Mouse (Mus musculus) ovary, postnatal 36 days (tissue): Measurements from ENCODE around the gene Rarb.

Experiments
- DNase-seq: peaks from one replicate; pipeline ENCODE4 v3.0.0; 2022; ENCODE audit warnings: low spot score, mixed read lengths

Rarb gene

DNA sequence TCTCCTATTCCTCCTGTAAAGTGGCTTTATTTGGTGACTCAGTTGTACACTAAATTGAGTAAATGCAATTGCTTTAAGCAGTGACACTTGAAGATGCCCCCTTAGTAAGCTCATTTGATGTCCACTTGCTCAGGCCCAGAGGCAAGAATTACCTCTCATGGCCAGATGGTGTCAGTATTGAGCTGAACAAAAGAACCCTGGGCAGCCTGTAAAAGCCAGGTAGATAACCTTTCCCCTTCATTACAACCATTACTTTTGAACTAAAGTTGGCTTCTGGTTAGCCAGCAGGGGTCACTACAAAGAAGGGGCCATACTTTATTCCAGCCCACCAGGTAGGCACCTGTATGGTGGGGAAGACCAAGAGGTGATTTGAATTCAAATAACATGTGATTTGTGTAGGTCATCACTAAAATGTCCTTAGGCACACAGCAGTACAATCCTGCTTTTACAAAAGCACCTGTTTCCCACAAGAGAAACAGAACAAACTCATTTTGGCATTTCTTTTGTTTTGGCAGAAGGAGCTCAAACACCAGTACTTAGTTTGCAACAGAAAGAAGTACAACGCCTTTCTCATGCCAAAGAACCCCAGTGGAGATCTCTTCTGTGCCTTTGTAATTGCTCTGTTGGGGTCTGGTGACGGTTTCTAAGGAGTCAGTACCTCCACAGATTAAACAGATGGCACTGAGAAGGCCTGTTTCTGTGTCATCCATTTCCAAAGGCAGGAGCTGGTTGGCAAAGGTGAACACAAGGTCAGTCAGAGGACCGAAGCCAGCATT, 384.4 kb downstream of the Rarb start:
- DNase-seq = no peak

DNA sequence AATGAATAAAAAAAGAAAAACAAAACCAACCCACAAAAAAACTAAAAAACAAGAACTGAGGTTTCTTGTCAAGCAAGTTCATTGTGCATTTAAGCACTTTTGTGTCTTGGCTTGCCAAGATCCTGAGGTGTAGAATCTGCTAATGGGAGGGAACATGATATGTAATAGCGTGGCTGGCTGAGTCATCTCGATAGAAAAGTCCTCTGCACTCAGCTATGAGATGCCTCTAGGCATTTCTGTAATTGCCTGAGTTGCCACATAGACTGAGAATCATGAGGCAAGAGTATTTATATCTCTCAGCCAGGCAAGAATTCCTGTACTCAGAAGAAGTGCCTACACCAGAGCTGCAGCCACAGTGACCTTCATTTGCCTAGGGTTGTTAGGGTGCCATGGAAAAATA, 385.8 kb downstream of the Rarb start:
- no peak for DNase-seq

DNA sequence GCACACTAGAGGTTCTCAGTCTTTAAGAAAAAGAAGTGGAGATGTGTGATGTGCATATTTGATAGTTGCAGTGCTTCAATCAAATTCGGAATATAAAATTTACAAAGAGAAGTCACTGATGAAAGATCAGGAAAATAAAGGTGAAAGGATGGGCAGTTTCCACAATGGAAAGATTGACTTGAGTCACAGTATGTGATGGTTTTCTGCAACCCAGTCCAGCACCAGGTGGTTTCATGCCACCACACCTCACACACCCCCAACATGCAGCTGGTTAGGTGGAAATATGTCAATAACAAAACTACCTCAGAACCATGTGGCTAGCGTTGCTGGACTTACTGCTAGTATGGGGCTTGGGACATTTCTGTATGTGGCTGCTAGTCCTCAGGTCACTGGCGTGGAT, 386.4 kb downstream of the Rarb start:
- DNase-seq = no peak

DNA sequence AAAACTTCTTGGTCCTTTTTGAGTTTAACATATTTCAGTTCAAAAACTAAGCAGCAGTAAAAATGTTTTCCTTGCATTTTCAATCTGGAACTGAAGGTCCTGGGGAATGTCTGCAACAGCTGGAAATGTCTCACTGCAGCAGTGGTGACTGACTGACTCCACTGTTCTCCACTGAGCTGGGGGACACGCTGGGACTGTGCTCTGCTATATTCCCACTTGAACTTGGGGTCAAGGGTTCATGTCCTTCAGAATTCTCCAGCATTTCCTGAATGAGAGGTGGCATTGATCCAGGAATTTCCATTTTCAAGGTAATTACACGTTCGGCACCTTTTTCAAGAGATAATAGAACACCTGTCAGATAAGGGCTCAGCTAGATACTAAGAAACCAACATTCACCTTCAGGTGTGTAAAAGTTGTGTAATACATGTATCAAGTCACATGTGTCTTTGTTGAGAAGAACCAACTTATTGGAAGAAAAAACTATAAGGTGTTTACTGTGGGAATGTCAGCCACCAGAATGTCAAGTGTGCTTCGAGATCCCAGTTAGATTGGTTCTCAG, 386.9 kb downstream of the Rarb start:
- no peak for DNase-seq

DNA sequence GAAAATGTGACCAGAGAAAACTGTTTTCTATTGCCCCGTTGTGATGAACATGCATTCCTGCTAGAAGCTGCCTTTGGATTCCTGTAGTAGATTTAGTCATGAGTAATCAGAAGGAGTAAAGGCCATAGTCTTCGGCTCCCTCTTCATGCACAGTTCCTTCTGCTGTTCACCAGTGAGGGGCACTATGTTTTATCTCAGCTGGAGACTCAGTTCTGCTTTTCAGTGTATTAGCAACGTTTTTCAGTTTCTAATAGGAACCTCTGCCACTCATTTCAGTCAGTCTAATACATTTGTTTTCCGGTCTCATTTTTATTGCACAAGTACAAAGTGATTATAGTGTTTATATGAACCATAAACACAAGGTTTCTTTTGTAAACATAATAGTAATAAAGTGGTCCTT, 391.4 kb downstream of the Rarb start:
- no peak for DNase-seq

DNA sequence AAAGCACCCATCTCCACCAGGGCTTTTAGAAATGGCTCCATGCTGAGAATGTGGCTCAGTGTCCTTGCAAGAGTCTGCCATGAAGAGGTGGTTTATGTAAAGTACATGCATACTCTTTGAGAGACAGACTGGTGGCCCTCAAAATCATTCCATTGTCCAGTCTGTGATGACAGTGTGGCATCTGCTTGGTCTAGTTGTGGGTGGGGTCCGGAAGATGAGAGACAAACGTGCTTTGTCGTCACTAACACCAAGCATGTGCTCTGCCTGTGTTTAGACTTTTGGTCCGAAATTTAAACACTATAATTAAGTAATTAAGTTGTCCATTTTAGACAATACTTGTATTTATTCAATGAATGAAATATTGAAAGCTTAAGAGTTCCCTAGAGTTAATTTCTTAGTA, 404.8 kb downstream of the Rarb start:
- no peak for DNase-seq

DNA sequence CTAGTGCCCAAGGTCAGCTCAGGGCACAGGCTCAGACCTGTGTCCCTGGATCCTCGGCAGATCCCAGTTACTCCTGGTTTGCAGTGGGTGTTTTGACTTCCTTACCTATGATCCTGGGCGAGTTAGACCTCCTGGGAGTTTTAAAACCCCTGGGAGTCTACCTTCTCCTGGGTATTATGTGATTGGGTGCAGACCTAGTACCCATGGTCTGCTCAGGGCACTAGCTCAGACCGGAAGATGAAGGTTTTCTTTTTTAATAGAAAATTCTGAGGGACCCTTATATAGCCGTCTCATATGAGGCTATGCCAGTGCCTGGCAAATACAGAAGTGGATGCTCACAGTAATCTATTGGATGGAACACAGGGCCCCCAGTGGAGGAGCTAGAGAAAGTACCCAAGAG, 413.8 kb downstream of the Rarb start:
- DNase-seq = no peak

DNA sequence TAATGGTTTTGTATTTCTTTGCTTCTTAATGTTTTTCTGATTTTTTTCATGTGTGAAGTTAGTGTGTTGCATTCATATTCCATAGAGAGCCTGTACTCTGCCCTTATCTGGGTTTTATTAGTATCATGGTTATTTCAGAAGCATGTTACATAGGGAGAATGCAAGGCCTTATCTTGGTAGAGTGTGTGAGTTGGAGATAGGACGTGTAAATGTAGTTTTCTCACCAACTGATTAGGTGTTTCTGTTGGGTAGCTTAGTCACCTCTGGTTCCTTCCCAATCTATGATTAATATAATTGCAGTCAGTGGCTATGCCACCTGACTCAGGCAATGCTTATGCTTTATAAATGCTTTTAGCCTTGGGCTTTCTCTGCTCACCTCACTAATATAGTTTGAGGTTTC, 434.2 kb downstream of the Rarb start:
- DNase-seq = no peak
